16 mouse cellular contexts compared by ENCODE assay signal in genomic region chrX:137809526-137809925, GRCm38 (mm10).
"Had no signal": no experiment of that assay in that cellular context is flagged by ENCODE, and none has a peak within 500 bp of the region (broad histone marks: within the 10 kb centered on the region; RNA-seq: fewer than 3 reads in every experiment).

No protein-coding gene starts in this region.

- H3K27ac ChIP-seq: liver, embryonic 15.5 days; macrophage; midbrain, embryonic 12.5 days; neural tube, embryonic 12.5 days; stomach, embryonic 15.5 days; stomach, postnatal 0 days had no signal

- DNase-seq: liver, postnatal 0 days; lung, adult 2 months; lung, postnatal 10 days; midbrain, embryonic 14.5 days; right cerebral cortex, postnatal 14 days; thymus, adult 2 months; thymus, postnatal 25 days; thymus, postnatal 4 days had no signal

- H3K9me3 ChIP-seq: liver, embryonic 15.5 days; megakaryocyte, embryonic 14.5 days; midbrain, embryonic 12.5 days; neural tube, embryonic 12.5 days; stomach, embryonic 15.5 days had no signal

- H3K4me3 ChIP-seq: liver, embryonic 15.5 days; megakaryocyte, embryonic 14.5 days; midbrain, embryonic 12.5 days; neural tube, embryonic 12.5 days; stomach, embryonic 15.5 days had no signal

- ATAC-seq: liver, postnatal 0 days; midbrain, embryonic 16.5 days had no signal

- H3K9ac ChIP-seq: liver, embryonic 15.5 days; liver, postnatal 0 days; midbrain, embryonic 12.5 days; neural tube, embryonic 12.5 days; stomach, embryonic 15.5 days had no signal

- H3K27me3 ChIP-seq: liver, embryonic 15.5 days; megakaryocyte, embryonic 14.5 days; midbrain, embryonic 12.5 days; neural tube, embryonic 12.5 days; stomach, embryonic 15.5 days had no signal

- H3K36me3 ChIP-seq: liver, embryonic 15.5 days; midbrain, embryonic 12.5 days; neural tube, embryonic 12.5 days; stomach, embryonic 15.5 days had no signal

- H3K4me1 ChIP-seq: liver, embryonic 15.5 days; megakaryocyte, embryonic 14.5 days; midbrain, embryonic 12.5 days; neural tube, embryonic 12.5 days; stomach, embryonic 15.5 days had no signal

- H3K4me2 ChIP-seq: liver, embryonic 15.5 days; midbrain, embryonic 12.5 days; neural tube, embryonic 12.5 days; stomach, embryonic 15.5 days had no signal
